Mouse (Mus musculus) inflammation-experienced regulatory T-cells, adult 16 weeks (primary cell): ENCODE data around the gene Sfn. TPM values are rescaled to one million over a fixed set of nuclear protein-coding genes. Genes with fewer than 3 reads are reported as not detected.

Experiments used
- polyA plus RNA-seq: library from polyadenylated mRNA; unstranded; fragments of 100-300 nt; shearing (Covaris generic); gene quantifications from one replicate; pipeline ENCODE4 v1.2.1, GENCODE M21; 2017

Gene Sfn
- polyA plus RNA-seq, result 9.7 TPM

DNA sequence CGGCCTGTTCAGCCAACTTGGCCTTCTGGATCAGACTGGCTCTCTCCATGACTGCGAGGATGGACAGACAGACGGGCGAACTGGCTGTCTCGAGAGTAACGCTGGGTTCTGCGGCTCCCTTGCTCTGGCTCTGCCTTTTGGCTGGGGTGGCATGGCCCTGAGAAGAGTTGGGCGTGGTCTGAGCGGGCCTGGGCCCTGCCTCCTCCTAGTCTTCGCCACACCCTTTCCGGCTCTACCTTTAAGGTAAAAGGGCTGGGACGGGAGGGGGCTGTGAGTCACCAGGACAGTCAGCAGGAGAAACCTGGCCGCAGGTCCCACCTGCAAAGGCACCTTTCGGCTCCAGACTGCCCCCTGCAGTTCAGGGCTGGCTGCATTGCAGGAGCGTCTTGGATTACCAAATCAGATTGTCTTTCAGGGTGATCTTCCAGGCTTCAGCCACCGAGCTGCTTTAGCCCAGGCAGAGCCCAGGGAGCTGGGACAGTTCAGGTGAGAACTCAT, at the start of gene Sfn:
Gene Sfn, minus strand, starts transcription at position 448 of the 498 bp plus-strand sequence.

DNA sequence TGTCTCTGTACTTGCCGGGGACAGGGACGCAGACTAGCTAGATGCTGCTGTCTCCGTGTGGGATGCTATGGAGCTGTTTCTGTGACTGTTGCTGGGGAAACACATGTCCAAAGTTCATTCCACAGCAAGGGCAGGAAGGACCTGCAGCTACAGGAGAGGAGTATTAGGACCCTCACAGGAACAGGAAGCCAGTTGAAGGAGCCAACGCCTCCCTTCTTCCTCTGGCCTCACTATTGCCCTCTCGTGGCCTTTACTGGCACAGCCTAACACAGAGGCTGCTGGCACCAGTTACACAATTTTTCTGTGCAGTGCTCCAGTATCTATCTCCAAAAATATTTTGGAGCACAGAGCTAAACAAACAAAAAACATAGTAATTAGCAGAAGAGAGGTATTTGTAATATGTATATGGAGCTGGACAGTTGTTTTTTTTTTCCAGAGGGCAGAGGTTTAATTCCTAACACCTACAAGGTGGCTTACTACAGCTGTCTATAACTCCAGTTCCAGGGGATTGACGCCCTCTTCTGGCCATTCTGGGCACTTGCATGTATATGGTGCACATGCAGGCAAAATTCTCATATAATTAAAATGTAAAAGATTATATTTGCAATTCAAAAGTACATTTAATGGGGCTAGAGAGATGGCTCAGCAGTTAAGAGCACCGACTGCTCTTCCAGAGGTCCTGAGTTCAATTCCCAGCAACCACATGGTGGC, 48.2 kb upstream of the Sfn start, which contains the start of gene Zdhhc18:
Gene Zdhhc18, minus strand, starts transcription at position 166 of the 711 bp plus-strand sequence.

DNA sequence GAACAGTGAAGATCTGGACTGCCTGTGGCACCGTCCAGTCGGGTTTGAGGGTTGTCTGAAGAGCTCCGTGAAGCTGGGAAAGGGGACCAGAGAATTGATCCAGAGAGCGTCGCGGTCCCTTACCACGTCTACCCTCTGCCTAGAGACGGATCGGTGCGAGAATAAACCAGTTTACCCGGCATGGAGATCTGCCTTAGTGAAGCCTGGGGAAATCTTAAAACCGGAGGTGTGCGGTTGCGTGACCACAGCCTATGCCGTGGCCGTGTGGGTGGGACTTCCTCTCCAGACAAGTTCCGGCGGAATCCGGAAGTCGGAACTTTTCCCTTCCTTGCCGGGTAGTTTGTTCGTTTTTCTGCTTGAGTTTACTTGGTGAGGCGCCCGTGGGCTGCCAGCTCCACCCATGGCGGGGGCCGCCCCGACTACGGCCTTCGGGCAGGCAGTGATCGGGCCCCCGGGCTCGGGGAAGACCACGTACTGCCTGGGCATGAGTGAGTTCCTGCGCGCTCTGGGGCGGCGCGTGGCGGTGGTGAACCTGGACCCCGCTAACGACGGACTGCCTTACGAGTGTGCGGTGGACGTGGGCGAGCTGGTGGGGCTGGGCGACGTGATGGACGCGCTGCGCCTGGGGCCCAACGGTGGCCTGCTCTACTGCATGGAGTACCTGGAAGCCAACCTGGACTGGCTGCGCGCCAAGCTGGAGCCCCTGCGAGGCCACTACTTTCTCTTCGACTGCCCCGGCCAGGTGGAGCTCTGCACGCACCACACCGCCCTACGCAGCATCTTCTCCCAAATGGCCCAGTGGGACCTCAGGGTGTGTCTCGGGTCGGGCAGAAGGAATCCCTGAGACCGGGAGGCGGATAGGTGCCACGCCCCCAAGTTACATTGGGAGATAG, 17.7 kb downstream of the Sfn start, which contains the start of gene Gpn2:
Gene Gpn2, plus strand, starts transcription at position 304 of the 893 bp plus-strand sequence.

DNA sequence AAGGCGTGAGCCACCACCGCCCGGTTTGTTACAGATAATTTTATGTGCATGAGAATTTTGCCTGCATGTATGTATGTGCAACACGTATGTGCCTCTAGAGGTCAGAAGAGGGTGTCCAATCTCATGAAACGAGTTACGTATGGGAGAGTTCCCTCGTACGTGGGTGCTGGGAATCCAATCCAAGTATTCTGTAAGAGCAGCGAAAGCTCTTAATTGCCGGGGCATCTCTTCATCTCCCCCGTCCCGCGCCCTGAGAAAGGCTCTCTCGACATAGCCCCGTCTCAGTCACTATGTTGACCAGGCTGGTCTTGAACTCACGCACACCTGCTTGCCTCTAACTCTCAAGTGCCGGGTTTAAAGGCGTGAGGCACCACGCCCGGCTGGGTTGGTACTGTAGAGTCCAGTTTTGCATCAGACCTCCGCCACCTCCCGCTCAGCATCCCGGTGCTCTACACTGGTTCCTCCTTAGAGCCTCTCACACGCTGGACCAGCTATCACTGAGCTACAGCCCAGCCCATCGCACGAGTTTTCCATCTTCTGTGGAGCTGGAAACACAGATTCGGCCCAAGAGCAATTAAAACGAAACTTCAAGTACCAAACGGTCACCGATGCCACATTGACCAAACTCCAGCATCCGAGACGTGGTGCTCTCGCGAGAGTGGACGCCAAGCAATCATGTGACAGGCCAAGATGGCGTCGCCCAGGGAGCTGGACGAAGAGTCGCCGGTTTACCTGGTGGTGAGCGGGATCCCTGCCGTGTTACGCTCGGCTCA, 27.7 kb downstream of the Sfn start, which contains the start of gene Gpatch3:
Gene Gpatch3, plus strand, starts transcription at position 676 of the 773 bp plus-strand sequence.

DNA sequence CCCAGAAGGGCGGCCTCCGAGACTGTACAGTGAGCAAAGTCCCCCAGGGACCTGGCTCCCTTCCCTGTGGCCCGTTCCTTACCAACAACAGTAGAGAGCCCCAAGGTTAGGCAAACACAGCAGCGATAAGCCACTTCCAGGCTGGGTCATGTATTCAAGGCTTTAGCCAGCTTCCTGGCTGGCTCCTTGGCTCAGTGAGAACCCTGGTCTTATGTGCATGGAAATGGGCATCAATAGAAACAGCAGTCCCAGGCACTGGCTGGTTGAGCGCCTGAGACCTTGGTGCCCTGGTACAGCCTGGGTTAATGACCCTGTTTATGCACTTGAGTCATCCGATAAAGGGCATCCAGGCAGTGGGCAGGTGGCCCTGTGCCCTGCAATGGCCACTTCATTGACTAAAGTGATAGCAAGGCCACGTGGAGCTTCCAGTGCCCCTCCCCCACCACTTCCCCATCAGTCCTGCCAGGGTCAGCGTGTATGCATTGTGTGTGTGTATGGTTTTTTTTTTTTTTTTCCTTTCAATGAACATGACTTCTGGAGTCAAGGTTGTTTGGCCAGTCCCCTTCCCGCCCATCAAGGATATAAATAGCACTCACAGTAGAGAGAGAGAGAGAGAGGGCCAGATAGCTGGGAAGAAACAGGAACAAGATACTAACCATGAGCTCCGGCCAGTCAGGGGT, 49.1 kb downstream of the Sfn start, which contains the start of gene Nr0b2:
Gene Nr0b2, plus strand, starts transcription at position 609 of the 680 bp plus-strand sequence.

Other genes starting within 250 kb of the Sfn start
- gene Wdtc1, start 248.7 kb downstream of the Sfn start, polyA plus RNA-seq, result 3.8 TPM
- gene Slc9a1, start 232.5 kb downstream of the Sfn start, polyA plus RNA-seq, result 34.7 TPM
- not detected for gene Tent5b, start 122.0 kb downstream of the Sfn start, polyA plus RNA-seq
- gene Trnp1, start 103.6 kb downstream of the Sfn start, polyA plus RNA-seq, result not detected
- gene Kdf1, start 83.2 kb downstream of the Sfn start, polyA plus RNA-seq, result 1.6 TPM
- 157 TPM for gene Nudc, start 56.2 kb downstream of the Sfn start, polyA plus RNA-seq
- not detected for gene Nr0b2, start 48.8 kb downstream of the Sfn start, polyA plus RNA-seq
- 4.9 TPM for gene Gpatch3, start 27.4 kb downstream of the Sfn start, polyA plus RNA-seq
- gene Gpn2, start 17.8 kb downstream of the Sfn start, polyA plus RNA-seq, result 19.6 TPM
- 18.1 TPM for gene Zdhhc18, start 48.0 kb upstream of the Sfn start, polyA plus RNA-seq
- gene Pigv, start 70.5 kb upstream of the Sfn start, polyA plus RNA-seq, result 36.7 TPM
- gene Arid1a, start 154.6 kb upstream of the Sfn start, polyA plus RNA-seq, result 32.1 TPM